Mouse (Mus musculus) urinary bladder, postnatal 4 days (tissue): Measurements from ENCODE around the gene Fam234a.
"Not testable (repeated sequence)": the region's sequence is repeated elsewhere in the genome, so short reads cannot be mapped to it uniquely, and the experiment has no call there.

Experiments used
- DNase-seq, 2 experiments: peaks; one replicate each; pipeline ENCODE4 v3.0.0; 2021 to 2022; ENCODE audit warnings: low spot score in 2 of 2

Fam234a gene

DNA sequence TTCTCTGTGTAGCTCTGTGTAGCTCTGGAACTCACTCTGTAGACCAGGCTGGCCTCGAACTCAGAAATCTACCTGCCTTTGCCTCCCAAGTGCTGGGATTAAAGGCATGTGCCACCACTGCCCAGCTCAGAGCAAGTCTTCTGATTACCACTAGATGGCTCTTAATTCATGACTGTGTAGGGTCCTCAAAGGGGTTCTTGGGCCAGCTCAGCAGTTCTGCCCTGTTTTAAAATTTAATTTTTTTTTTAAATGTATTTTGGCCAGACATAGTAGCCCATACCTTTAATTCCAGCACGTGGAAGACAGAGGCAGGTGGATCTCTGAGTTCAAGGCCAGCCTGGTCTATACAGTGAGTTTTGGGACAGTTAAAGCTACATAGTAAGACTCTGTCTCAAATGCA is 68.8 kb downstream of the Fam234a start:
- DNase-seq = not testable (repeated sequence)

DNA sequence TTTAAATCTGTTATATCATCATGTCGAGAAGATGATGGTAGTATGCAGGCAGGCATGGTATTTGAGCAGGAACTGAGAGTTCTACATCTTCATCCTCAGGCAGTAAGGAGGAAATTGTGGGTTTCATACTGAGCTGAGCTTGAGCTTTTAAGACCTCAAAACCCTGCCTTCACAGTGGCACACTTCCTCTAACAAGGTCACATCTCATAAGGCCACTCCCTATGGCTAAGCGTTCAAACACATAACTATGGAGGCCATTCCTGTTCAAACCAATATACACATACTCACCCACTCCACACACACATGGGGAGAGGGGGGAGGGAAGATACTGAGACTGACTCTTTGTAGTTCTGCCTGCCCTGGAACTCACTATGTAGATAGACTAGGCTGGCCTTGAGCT is 76.0 kb downstream of the Fam234a start:
- DNase-seq = no peak

DNA sequence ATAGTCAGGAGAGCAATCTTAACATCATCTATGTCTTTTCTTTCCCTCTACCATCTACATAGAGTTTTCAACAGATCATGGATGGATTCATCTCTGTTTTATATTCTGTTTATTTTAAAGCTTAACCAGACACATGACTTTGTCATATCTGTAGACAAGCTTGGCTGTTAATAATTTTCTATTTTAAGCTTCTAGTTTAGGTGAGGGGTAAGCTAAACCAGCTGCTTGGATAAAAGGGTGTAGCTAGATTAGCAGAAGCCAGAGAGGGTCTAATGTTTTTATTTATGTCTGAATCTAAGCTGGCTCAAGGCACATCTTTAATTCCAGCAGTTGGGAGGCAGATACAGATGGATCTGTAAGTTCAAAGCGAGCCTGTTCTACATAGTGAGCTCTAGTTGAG is 81.3 kb downstream of the Fam234a start:
- DNase-seq = no peak
